Mouse (Mus musculus): ENCODE measurements at regions not wholly inside any gene's neighbourhood (a gene's known extent, or its start where the extent isn't known, plus 50 kb on each side); places are given as distances from the start of the nearest gene placed in this dataset.

GRCm38 (mm10) chr10:11661660-11662250 is 318.6 kb downstream of the Epm2a start:
- TF ChIP-seq CTCF (IDR thresholded peaks at IDR 0.05; ENCODE audit: insufficient read depth, low read depth, low read length) (no peak), POLR2A (IDR thresholded peaks at IDR 0.05; ENCODE audit: insufficient read depth, low read depth, low read length) (no peak)
- Histone ChIP-seq H3K27ac (ENCODE audit: insufficient read depth, low read depth, low read length) (no peak overlapping the region), H3K4me1 (ENCODE audit: control insufficient read depth, insufficient read depth, low read length) (no peaks in the 10 kb centered on the region), H3K4me3 (ENCODE audit: insufficient read depth, low read depth, low read length) (no peak overlapping the region)
- WGBS: 60% methylated on average over 5 of the region's 5 CpGs

- TF ChIP-seq POLR2A (IDR thresholded peaks at IDR 0.05; ENCODE audit: insufficient read depth, low read depth, low read length): no peak
- TF ChIP-seq CTCF (IDR thresholded peaks at IDR 0.05; ENCODE audit: insufficient read depth, low read depth, low read length): no peak
- Histone ChIP-seq H3K4me1 (ENCODE audit: control insufficient read depth, insufficient read depth, low read length) (no peaks in the 10 kb centered on the region), H3K4me3 (ENCODE audit: insufficient read depth, low read depth, low read length) (no peak overlapping the region), H3K27ac (ENCODE audit: insufficient read depth, low read depth, low read length) (no peak overlapping the region)
- WGBS: 84% methylated on average over 2 of the region's 2 CpGs
These were observed 366.5 kb downstream of the Epm2a start for GRCm38 (mm10) chr10:11709742-11710141.

- Histone ChIP-seq H3K4me1 (ENCODE audit: control insufficient read depth, insufficient read depth, low read length) (no peaks in the 10 kb centered on the region), H3K27ac (ENCODE audit: insufficient read depth, low read depth, low read length) (no peak overlapping the region), H3K4me3 (ENCODE audit: insufficient read depth, low read depth, low read length) (no peak overlapping the region)
- WGBS: 89% methylated on average over 7 of the region's 7 CpGs
- TF ChIP-seq POLR2A (IDR thresholded peaks at IDR 0.05; ENCODE audit: insufficient read depth, low read depth, low read length): no peak
- no peak for TF ChIP-seq CTCF (IDR thresholded peaks at IDR 0.05; ENCODE audit: insufficient read depth, low read depth, low read length)
These were observed 381.6 kb downstream of the Epm2a start for GRCm38 (mm10) chr10:11724775-11725174.

- no peaks in the 10 kb centered on the region for H3K4me1 ChIP-seq (ENCODE audit: control insufficient read depth, insufficient read depth, low read length)
- TF ChIP-seq POLR2A (IDR thresholded peaks at IDR 0.05; ENCODE audit: insufficient read depth, low read depth, low read length) (no peak), CTCF (IDR thresholded peaks at IDR 0.05; ENCODE audit: insufficient read depth, low read depth, low read length) (no peak)
- no peak overlapping the region for H3K4me3 ChIP-seq (ENCODE audit: insufficient read depth, low read depth, low read length)
- H3K27ac ChIP-seq (ENCODE audit: insufficient read depth, low read depth, low read length): no peak overlapping the region
- WGBS: 27% methylated on average over 2 of the region's 2 CpGs
These were observed 386.3 kb downstream of the Epm2a start for GRCm38 (mm10) chr10:11729536-11729935.

GRCm38 (mm10) chr10:11739574-11740368 is 396.6 kb downstream of the Epm2a start:
- WGBS: 52% methylated on average over 5 of the region's 5 CpGs
- Histone ChIP-seq H3K4me1 (ENCODE audit: control insufficient read depth, insufficient read depth, low read length) (no peaks in the 10 kb centered on the region), H3K4me3 (ENCODE audit: insufficient read depth, low read depth, low read length) (no peak overlapping the region), H3K27ac (ENCODE audit: insufficient read depth, low read depth, low read length) (no peak overlapping the region)
- TF ChIP-seq POLR2A (IDR thresholded peaks at IDR 0.05; ENCODE audit: insufficient read depth, low read depth, low read length) (no peak), CTCF (IDR thresholded peaks at IDR 0.05; ENCODE audit: insufficient read depth, low read depth, low read length) (no peak)

- no peak for TF ChIP-seq POLR2A (IDR thresholded peaks at IDR 0.05; ENCODE audit: insufficient read depth, low read depth, low read length)
- no peak for TF ChIP-seq CTCF (IDR thresholded peaks at IDR 0.05; ENCODE audit: insufficient read depth, low read depth, low read length)
- 59% methylated on average over 4 of the region's 4 CpGs for WGBS
- Histone ChIP-seq H3K4me3 (ENCODE audit: insufficient read depth, low read depth, low read length) (no peak overlapping the region), H3K4me1 (ENCODE audit: control insufficient read depth, insufficient read depth, low read length) (no peaks in the 10 kb centered on the region), H3K27ac (ENCODE audit: insufficient read depth, low read depth, low read length) (no peak overlapping the region)
These were observed 402.4 kb downstream of the Epm2a start for GRCm38 (mm10) chr10:11745587-11745986.

- TF ChIP-seq POLR2A (IDR thresholded peaks at IDR 0.05; ENCODE audit: insufficient read depth, low read depth, low read length): no peak
- no peak for TF ChIP-seq CTCF (IDR thresholded peaks at IDR 0.05; ENCODE audit: insufficient read depth, low read depth, low read length)
- Histone ChIP-seq H3K4me3 (ENCODE audit: insufficient read depth, low read depth, low read length) (no peak overlapping the region), H3K4me1 (ENCODE audit: control insufficient read depth, insufficient read depth, low read length) (no peaks in the 10 kb centered on the region), H3K27ac (ENCODE audit: insufficient read depth, low read depth, low read length) (no peak overlapping the region)
These were observed 403.8 kb downstream of the Epm2a start for GRCm38 (mm10) chr10:11746959-11747358.

- no peak for TF ChIP-seq POLR2A (IDR thresholded peaks at IDR 0.05; ENCODE audit: insufficient read depth, low read depth, low read length)
- no peak for TF ChIP-seq CTCF (IDR thresholded peaks at IDR 0.05; ENCODE audit: insufficient read depth, low read depth, low read length)
- Histone ChIP-seq H3K27ac (ENCODE audit: insufficient read depth, low read depth, low read length) (no peak overlapping the region), H3K4me1 (ENCODE audit: control insufficient read depth, insufficient read depth, low read length) (no peaks in the 10 kb centered on the region), H3K4me3 (ENCODE audit: insufficient read depth, low read depth, low read length) (no peak overlapping the region)
- WGBS: 85% methylated on average over 5 of the region's 5 CpGs
These were observed 412.0 kb downstream of the Epm2a start for GRCm38 (mm10) chr10:11755105-11755730.

GRCm38 (mm10) chr10:11777894-11778293 is 434.7 kb downstream of the Epm2a start:
- WGBS: 89% methylated on average over 6 of the region's 6 CpGs
- no peaks in the 10 kb centered on the region for H3K4me1 ChIP-seq (ENCODE audit: control insufficient read depth, insufficient read depth, low read length)
- no peak overlapping the region for H3K4me3 ChIP-seq (ENCODE audit: insufficient read depth, low read depth, low read length)
- TF ChIP-seq POLR2A (IDR thresholded peaks at IDR 0.05; ENCODE audit: insufficient read depth, low read depth, low read length) (no peak), CTCF (IDR thresholded peaks at IDR 0.05; ENCODE audit: insufficient read depth, low read depth, low read length) (no peak)
- H3K27ac ChIP-seq (ENCODE audit: insufficient read depth, low read depth, low read length): no peak overlapping the region
